In genomic region chrX:162800371-162800770, GRCm38 (mm10) we compare ENCODE assay signal across 8 mouse cellular contexts. TPM values are rescaled to one million over a fixed set of nuclear protein-coding genes. Genes with fewer than 3 reads are reported as not detected.
DNase-seq lines count a peak whose midpoint lies in the region; TF ChIP-seq lines count a peak whose summit lies in the region.

No protein-coding gene starts in this region.

- TF ChIP-seq CTCF in cortical plate, adult 2 months (IDR thresholded peaks at IDR 0.05; ENCODE audit: extremely low read depth, insufficient read depth, low read length), result peak; percentile 22; the same call in 1 of the 2 replicates

- H3K4me3 ChIP-seq in cortical plate, adult 2 months (ENCODE audit: insufficient read depth, low read length), result no peak overlapping the region

- H3K27ac ChIP-seq in cortical plate, adult 2 months (ENCODE audit: insufficient read depth, low read length), result no peak overlapping the region

- peak; percentile 6 to 17 for DNase-seq in frontal cortex, postnatal 14 days (ENCODE audit: low spot score in 2 of 2)
- DNase-seq in frontal cortex, postnatal 25 days (ENCODE audit: low spot score in 2 of 2), result no peak
- DNase-seq in 416B (ENCODE audit: low read depth) (peak; percentile 65), adipocyte (ENCODE audit: low spot score) (peak; percentile 24)
- peak; percentile 63 for DNase-seq in kidney, postnatal 10 days
- DNase-seq in lung, postnatal 4 days, result peak; percentile 18 to 36
- peak; percentile 6 to 58 for DNase-seq in spleen, postnatal 10 days (ENCODE audit: low spot score in 2 of 2)

- no peaks in the 10 kb centered on the region for H3K4me1 ChIP-seq in cortical plate, adult 2 months (ENCODE audit: control insufficient read depth, insufficient read depth, low read length)

- no peak for TF ChIP-seq POLR2A in cortical plate, adult 2 months (IDR thresholded peaks at IDR 0.05; ENCODE audit: extremely low read depth, insufficient read depth, low read length)

RNA-seq across cellular contexts. Expression of gene Txlng, which starts 28.9 kb away (rescaled TPM):
- polyA plus RNA-seq in cortical plate, adult 2 months (2012; rRNA removed), result 15.6 and 16.0 TPM in 2 replicates

RNA-seq across cellular contexts. Expression of gene Rbbp7, which starts 40.2 kb away (rescaled TPM):
- polyA plus RNA-seq in cortical plate, adult 2 months (2012; rRNA removed), result 121 and 125 TPM in 2 replicates

Comparison
In these comparisons a context has a peak if more than half of its experiments do, and no peak if none do; other contexts are left out.
1. DNase-seq: peak in frontal cortex, postnatal 14 days (2 of 2), 416B (single experiment), adipocyte (single experiment), kidney, postnatal 10 days (single experiment), lung, postnatal 4 days (2 of 2) and spleen, postnatal 10 days (2 of 2); none in frontal cortex, postnatal 25 days (0 of 2).